Mouse (Mus musculus) hindbrain, embryonic 14.5 days (tissue): ENCODE results near the gene Gm11555. TPM values are rescaled to one million over a fixed set of nuclear protein-coding genes. Genes with fewer than 3 reads are reported as not detected.
"Not testable (repeated sequence)": the region's sequence is repeated elsewhere in the genome, so short reads cannot be mapped to it uniquely, and the experiment has no call there.

ENCODE experiments used
- ATAC-seq: fragments of 200-750 bp; cut with Nextera tagmentation; 2 replicates; pipeline ENCODE4 v1.8.0; 2017; ENCODE audit warnings: moderate number of reproducible peaks, mild to moderate bottlenecking, moderate TSS enrichment, moderate library complexity; ENCODE audit not compliant: low FRiP score
- DNase-seq: peaks from one replicate; pipeline ENCODE4 v3.0.0-alpha.2; 2015; ENCODE audit warnings: low spot score
- H3K27ac ChIP-seq: fragments of 300-500 bp; sonication (generic); 2 replicates; pipeline ENCODE4 v1.5.1; 2014; ENCODE audit warnings: mild to moderate bottlenecking, moderate library complexity
- H3K27me3 ChIP-seq: fragments of 300-500 bp; sonication (generic); 2 replicates; pipeline ENCODE4 v1.6.1; 2014; ENCODE audit warnings: mild to moderate bottlenecking, low read length, mixed read lengths; ENCODE audit not compliant: control insufficient read depth, insufficient read depth
- H3K36me3 ChIP-seq: fragments of 300-500 bp; sonication (generic); replicated peaks from 2 replicates; pipeline ENCODE4 v1.6.1; 2014; ENCODE audit not compliant: control insufficient read depth, insufficient read depth
- H3K4me1 ChIP-seq: fragments of 300-500 bp; sonication (generic); replicated peaks from 2 replicates; pipeline ENCODE4 v1.6.1; 2014; ENCODE audit warnings: antibody characterized with exemption, low read length, mixed read lengths; ENCODE audit not compliant: control insufficient read depth, insufficient read depth
- H3K4me2 ChIP-seq: fragments of 300-500 bp; sonication (generic); replicated peaks from 2 replicates; pipeline ENCODE4 v1.6.1; 2014; ENCODE audit warnings: mild to moderate bottlenecking, moderate library complexity
- H3K4me3 ChIP-seq: fragments of 300-500 bp; sonication (generic); replicated peaks from 2 replicates; pipeline ENCODE4 v1.5.1; 2014; ENCODE audit warnings: mild to moderate bottlenecking, low read length
- H3K9ac ChIP-seq: fragments of 300-500 bp; sonication (generic); 2 replicates; pipeline ENCODE4 v1.6.1; 2014
- H3K9me3 ChIP-seq: fragments of 300-500 bp; sonication (generic); 2 replicates; pipeline ENCODE4 v1.6.1; 2016; ENCODE audit warnings: low read length; ENCODE audit not compliant: control insufficient read depth
- WGBS: fragments of 180-500 bp; shearing (Covaris S2); extraction: QIAGEN DNeasy Blood & Tissue Kit; methylation state at CpG from one replicate; pipeline ENCODE4 v1.1.7; 2014; 5-methylcytosine and 5-hydroxymethylcytosine counted together
- polyA plus RNA-seq: library from polyadenylated mRNA; unstranded; fragments of >200 nt; fragmentation: Nextera tagmentation; extraction: Ambion mirVana; gene quantifications from 2 replicates; pipeline ENCODE4 v1.2.1, GENCODE M21; 2014

The Gm11555 gene
- polyA plus RNA-seq, 1 experiment from 2014 or later: not detected

GRCm38 (mm10) chr11:99614796-99615363 lies 35.2 kb downstream of the Gm11555 start, which contains the start of gene Krtap2-4:
Krtap2-4 (minus strand) TSS chr11:99614846.
- no peak within 1 kb of the TSS for H3K4me2 ChIP-seq
- no peak within 1 kb of the TSS for H3K9ac ChIP-seq
- no peak within 1 kb of the TSS for H3K4me3 ChIP-seq
- no peaks in the 10 kb centered on the region for H3K4me1 ChIP-seq
- whole genome bisulfite sequencing: 66% methylated on average over 3 of the region's 3 CpGs
- H3K27ac ChIP-seq: no peak within 1 kb of the TSS
- DNase-seq (no peak), ATAC-seq (no peak)
- no peaks in the 10 kb centered on the region for H3K36me3 ChIP-seq
- H3K27me3 ChIP-seq: no peaks in the 10 kb centered on the region
- no peaks in the 10 kb centered on the region for H3K9me3 ChIP-seq

- H3K9me3 ChIP-seq, DNase-seq, ATAC-seq, H3K9ac ChIP-seq, H3K36me3 ChIP-seq, H3K27me3 ChIP-seq, H3K4me2 ChIP-seq, H3K4me3 ChIP-seq, H3K4me1 ChIP-seq, H3K27ac ChIP-seq: not testable (repeated sequence)
- WGBS: 79% methylated on average over 1 of the region's 2 CpGs
Measured at GRCm38 (mm10) chr11:99610089-99610488, 39.9 kb downstream of the Gm11555 start, which contains the start of gene Gm11937. Gm11937 (minus strand) TSS chr11:99610189.

- no peak for DNase-seq
Measured at GRCm38 (mm10) chr11:99609126-99609525, 40.9 kb downstream of the Gm11555 start.

GRCm38 (mm10) chr11:99603208-99603607 lies 46.8 kb downstream of the Gm11555 start, which contains the start of gene Gm11938:
Gm11938 (minus strand) TSS chr11:99603308.
- H3K9me3 ChIP-seq, H3K4me3 ChIP-seq, H3K36me3 ChIP-seq, H3K27ac ChIP-seq, H3K27me3 ChIP-seq, H3K9ac ChIP-seq, H3K4me1 ChIP-seq, ATAC-seq, DNase-seq, H3K4me2 ChIP-seq: not testable (repeated sequence)
- 79% methylated on average over 1 of the region's 1 CpGs for WGBS

More at GRCm38 (mm10) chr11:99609126-99609525, 40.9 kb downstream of the Gm11555 start:
- no peaks in the 10 kb centered on the region for H3K27me3 ChIP-seq
- H3K27ac ChIP-seq: no peak overlapping the region
- H3K4me3 ChIP-seq: no peak overlapping the region
- H3K36me3 ChIP-seq: no peaks in the 10 kb centered on the region
- no peak for ATAC-seq
- no peak overlapping the region for H3K4me2 ChIP-seq
- WGBS: 87% methylated on average over 1 of the region's 1 CpGs
- H3K9ac ChIP-seq: no peak overlapping the region
- H3K9me3 ChIP-seq: no peaks in the 10 kb centered on the region
- H3K4me1 ChIP-seq: no peaks in the 10 kb centered on the region

Other genes with a start within 250 kb of the Gm11555 start
- not detected in 2 replicates for gene Krt12, start 228.0 kb downstream of the Gm11555 start, polyA plus RNA-seq
- gene Krt20, start 212.1 kb downstream of the Gm11555 start, polyA plus RNA-seq: 0.14 TPM in 1 of 2 replicates, not detected in the other
- gene Krt23, start 157.1 kb downstream of the Gm11555 start, polyA plus RNA-seq: 0.32 TPM in 1 of 2 replicates, not detected in the other
- gene Krt39, start 128.9 kb downstream of the Gm11555 start, polyA plus RNA-seq: not detected in 2 replicates
- gene Krt40, start 107.1 kb downstream of the Gm11555 start, polyA plus RNA-seq: not detected in 2 replicates
- not detected in 2 replicates for gene Krtap3-3, start 99.4 kb downstream of the Gm11555 start, polyA plus RNA-seq
- gene Krtap3-2, start 93.4 kb downstream of the Gm11555 start, polyA plus RNA-seq: not detected in 2 replicates
- gene Gm11939, start 90.8 kb downstream of the Gm11555 start, polyA plus RNA-seq: not detected in 2 replicates
- gene Krtap3-1, start 83.6 kb downstream of the Gm11555 start, polyA plus RNA-seq: not detected in 2 replicates
- gene Krtap1-5, start 69.2 kb downstream of the Gm11555 start, polyA plus RNA-seq: not detected in 2 replicates
- not detected in 2 replicates for gene Krtap1-4, start 66.6 kb downstream of the Gm11555 start, polyA plus RNA-seq
- gene Krtap1-3, start 58.9 kb downstream of the Gm11555 start, polyA plus RNA-seq: not detected in 2 replicates
- not detected in 2 replicates for gene Krtap9-3, start 52.1 kb downstream of the Gm11555 start, polyA plus RNA-seq
- gene Gm11938, start 46.9 kb downstream of the Gm11555 start, polyA plus RNA-seq: not detected in 2 replicates
- not detected in 2 replicates for gene Gm11937, start 40.0 kb downstream of the Gm11555 start, polyA plus RNA-seq
- gene Krtap2-4, start 35.4 kb downstream of the Gm11555 start, polyA plus RNA-seq: not detected in 2 replicates
- not detected in 2 replicates for gene Gm11562, start 29.8 kb downstream of the Gm11555 start, polyA plus RNA-seq
- not detected in 2 replicates for gene Krtap4-1, start 22.0 kb downstream of the Gm11555 start, polyA plus RNA-seq
- gene Krtap4-2, start 15.2 kb downstream of the Gm11555 start, polyA plus RNA-seq: not detected in 2 replicates
- gene Krtap4-7, start 6.1 kb downstream of the Gm11555 start, polyA plus RNA-seq: not detected in 2 replicates
- not detected in 2 replicates for gene Gm11563, start 8.7 kb upstream of the Gm11555 start, polyA plus RNA-seq
- gene Krtap4-6, start 15.7 kb upstream of the Gm11555 start, polyA plus RNA-seq: not detected in 2 replicates
- not detected in 2 replicates for gene Gm14190, start 40.5 kb upstream of the Gm11555 start, polyA plus RNA-seq
- not detected in 2 replicates for gene Gm14180, start 84.1 kb upstream of the Gm11555 start, polyA plus RNA-seq
- gene Gm11595, start 122.7 kb upstream of the Gm11555 start, polyA plus RNA-seq: not detected in 2 replicates
- not detected in 2 replicates for gene Krtap4-8, start 130.5 kb upstream of the Gm11555 start, polyA plus RNA-seq
- not detected in 2 replicates for gene Krtap4-9, start 135.0 kb upstream of the Gm11555 start, polyA plus RNA-seq
- gene Gm11596, start 143.2 kb upstream of the Gm11555 start, polyA plus RNA-seq: not detected in 2 replicates
- gene Gm11569, start 148.7 kb upstream of the Gm11555 start, polyA plus RNA-seq: not detected in 2 replicates
- gene Gm11554, start 154.2 kb upstream of the Gm11555 start, polyA plus RNA-seq: not detected in 2 replicates
- not detected in 2 replicates for gene Krtap4-13, start 159.7 kb upstream of the Gm11555 start, polyA plus RNA-seq
- not detected in 2 replicates for gene Gm11564, start 165.4 kb upstream of the Gm11555 start, polyA plus RNA-seq
- not detected in 2 replicates for gene 2300003K06Rik, start 187.8 kb upstream of the Gm11555 start, polyA plus RNA-seq
- not detected in 2 replicates for gene Krtap4-16, start 201.4 kb upstream of the Gm11555 start, polyA plus RNA-seq
- gene Gm11568, start 207.7 kb upstream of the Gm11555 start, polyA plus RNA-seq: not detected in 2 replicates
- gene Gm11559, start 214.2 kb upstream of the Gm11555 start, polyA plus RNA-seq: not detected in 2 replicates
- not detected in 2 replicates for gene Krtap9-1, start 223.2 kb upstream of the Gm11555 start, polyA plus RNA-seq
- not detected in 2 replicates for gene Gm11567, start 229.0 kb upstream of the Gm11555 start, polyA plus RNA-seq